Mouse (Mus musculus): Measurements from ENCODE around the gene Myo16.

- TF ChIP-seq CTCF (IDR thresholded peaks at IDR 0.05; ENCODE audit: control insufficient read depth, insufficient read depth, insufficient read length) = no peak
- TF ChIP-seq USF1 (IDR thresholded peaks at IDR 0.05; ENCODE audit: low read depth) = no peak
Measured at GRCm38 (mm10) chr8:10606816-10607209, 453.1 kb downstream of the Myo16 start.

Measured in C2C12 (cell line).